Mouse (Mus musculus) kidney, embryonic 15.5 days (tissue): ENCODE measurements at regions not wholly inside any gene's neighbourhood (a gene's known extent, or its start where the extent isn't known, plus 50 kb on each side); places are given as distances from the start of the nearest gene placed in this dataset.

Source experiments
- ATAC-seq: fragments of 200-750 bp; cut with Nextera tagmentation; replicated peaks from 2 replicates; pipeline ENCODE4 v1.8.0; 2017; ENCODE audit warnings: moderate TSS enrichment; ENCODE audit not compliant: low FRiP score
- H3K27ac ChIP-seq: fragments of 300-500 bp; sonication (generic); 2 replicates; pipeline ENCODE4 v1.5.1; 2015; ENCODE audit warnings: mild to moderate bottlenecking, inconsistent platforms
- H3K27me3 ChIP-seq: fragments of 300-500 bp; sonication (generic); 2 replicates; pipeline ENCODE4 v1.6.1; 2015; ENCODE audit warnings: inconsistent platforms
- H3K36me3 ChIP-seq: fragments of 300-500 bp; sonication (generic); 2 replicates; pipeline ENCODE4 v1.6.1; 2015; ENCODE audit warnings: inconsistent platforms
- H3K4me1 ChIP-seq: fragments of 300-500 bp; sonication (generic); 2 replicates; pipeline ENCODE4 v1.6.1; 2015; ENCODE audit warnings: inconsistent platforms
- H3K4me2 ChIP-seq: fragments of 300-500 bp; sonication (generic); 2 replicates; pipeline ENCODE4 v1.6.1; 2015; ENCODE audit warnings: moderate library complexity, mild to moderate bottlenecking, inconsistent platforms
- H3K4me3 ChIP-seq: fragments of 300-500 bp; sonication (generic); replicated peaks from 2 replicates; pipeline ENCODE4 v1.5.1; 2015; ENCODE audit warnings: mild to moderate bottlenecking, inconsistent platforms
- H3K9ac ChIP-seq: fragments of 300-500 bp; sonication (generic); 2 replicates; pipeline ENCODE4 v1.6.1; 2015; ENCODE audit warnings: mild to moderate bottlenecking, inconsistent platforms
- H3K9me3 ChIP-seq: fragments of 300-500 bp; sonication (generic); replicated peaks from 2 replicates; pipeline ENCODE4 v1.6.1; 2016; ENCODE audit warnings: inconsistent platforms
- WGBS: fragments of 180-500 bp; shearing (Covaris S2); methylation state at CpG from one replicate; pipeline ENCODE4 v1.1.7; 2015; ENCODE audit warnings: mixed read lengths; 5-methylcytosine and 5-hydroxymethylcytosine counted together

GRCm38 (mm10) chr8:23504704-23505103 lies 1093.5 kb downstream of the Mrps31 start:
- H3K4me3 ChIP-seq, result no peak overlapping the region

GRCm38 (mm10) chr8:23505216-23505615 lies 1094.1 kb downstream of the Mrps31 start:
- Histone ChIP-seq H3K27ac (no peak overlapping the region), H3K36me3 (no peaks in the 10 kb centered on the region), H3K9ac (no peak overlapping the region), H3K4me2 (no peak overlapping the region), H3K27me3 (no peaks in the 10 kb centered on the region), H3K9me3 (no peaks in the 10 kb centered on the region), H3K4me3 (no peak overlapping the region), H3K4me1 (peaks cover 18% of the 10 kb centered on the region; the same call in 1 of the 2 replicates)
- WGBS, result 90% methylated on average over 9 of the region's 9 CpGs
- ATAC-seq, result no peak

More at GRCm38 (mm10) chr8:23504704-23505103, 1093.5 kb downstream of the Mrps31 start:
- H3K27me3 ChIP-seq, result no peaks in the 10 kb centered on the region
- H3K9me3 ChIP-seq, result no peaks in the 10 kb centered on the region
- H3K9ac ChIP-seq, result no peak overlapping the region
- 49% methylated on average over 10 of the region's 10 CpGs for WGBS
- H3K27ac ChIP-seq, result no peak overlapping the region
- peak overlapping the region; percentile 40 for H3K4me2 ChIP-seq
- peaks cover 18% of the 10 kb centered on the region; the same call in 1 of the 2 replicates for H3K4me1 ChIP-seq
- ATAC-seq, result no peak
- no peaks in the 10 kb centered on the region for H3K36me3 ChIP-seq

- WGBS, result 93% methylated on average over 4 of the region's 4 CpGs
- Histone ChIP-seq H3K36me3 (no peaks in the 10 kb centered on the region), H3K9me3 (no peaks in the 10 kb centered on the region), H3K4me3 (no peak overlapping the region), H3K27ac (no peak overlapping the region), H3K27me3 (no peaks in the 10 kb centered on the region), H3K4me2 (no peak overlapping the region), H3K9ac (no peak overlapping the region), H3K4me1 (peaks cover 22% of the 10 kb centered on the region)
- no peak for ATAC-seq
These were observed 1094.8 kb downstream of the Mrps31 start for GRCm38 (mm10) chr8:23505966-23506365.

GRCm38 (mm10) chr8:23507661-23508060 lies 1096.5 kb downstream of the Mrps31 start:
- Histone ChIP-seq H3K27ac (no peak overlapping the region), H3K27me3 (no peaks in the 10 kb centered on the region), H3K4me1 (peaks cover 22% of the 10 kb centered on the region), H3K9me3 (no peaks in the 10 kb centered on the region), H3K9ac (no peak overlapping the region), H3K4me3 (no peak overlapping the region), H3K4me2 (no peak overlapping the region), H3K36me3 (no peaks in the 10 kb centered on the region)
- ATAC-seq, result no peak
- 54% methylated on average over 4 of the region's 4 CpGs for WGBS

- H3K9ac ChIP-seq, result no peak overlapping the region
- peak overlapping the region; percentile 56; the same call in 1 of the 2 replicates for H3K27ac ChIP-seq
- H3K36me3 ChIP-seq, result no peaks in the 10 kb centered on the region
- ATAC-seq, result no peak
- no peak overlapping the region for H3K4me2 ChIP-seq
- 29% methylated on average over 5 of the region's 5 CpGs for WGBS
- H3K27me3 ChIP-seq, result no peaks in the 10 kb centered on the region
- peaks cover 15% of the 10 kb centered on the region for H3K4me1 ChIP-seq
- H3K9me3 ChIP-seq, result no peaks in the 10 kb centered on the region
- no peak overlapping the region for H3K4me3 ChIP-seq
These were observed 1098.9 kb downstream of the Mrps31 start for GRCm38 (mm10) chr8:23510076-23510475.

GRCm38 (mm10) chr8:23510561-23510960 lies 1099.4 kb downstream of the Mrps31 start:
- 53% methylated on average over 5 of the region's 5 CpGs for WGBS

GRCm38 (mm10) chr8:23511264-23511663 lies 1100.1 kb downstream of the Mrps31 start:
- Histone ChIP-seq H3K9me3 (no peaks in the 10 kb centered on the region), H3K36me3 (no peaks in the 10 kb centered on the region), H3K27me3 (no peaks in the 10 kb centered on the region), H3K4me3 (no peak overlapping the region), H3K4me2 (no peak overlapping the region), H3K4me1 (peaks cover 15% of the 10 kb centered on the region), H3K27ac (no peak overlapping the region), H3K9ac (no peak overlapping the region)
- ATAC-seq, result no peak
- 56% methylated on average over 1 of the region's 1 CpGs for WGBS

More at GRCm38 (mm10) chr8:23510561-23510960, 1099.4 kb downstream of the Mrps31 start:
- Histone ChIP-seq H3K27ac (peak overlapping the region; percentile 56; the same call in 1 of the 2 replicates), H3K4me1 (peaks cover 15% of the 10 kb centered on the region), H3K27me3 (no peaks in the 10 kb centered on the region), H3K36me3 (no peaks in the 10 kb centered on the region), H3K4me3 (no peak overlapping the region), H3K4me2 (no peak overlapping the region), H3K9ac (no peak overlapping the region), H3K9me3 (no peaks in the 10 kb centered on the region)
- ATAC-seq, result no peak

- H3K4me3 ChIP-seq, result no peak overlapping the region
- no peaks in the 10 kb centered on the region for H3K36me3 ChIP-seq
- H3K4me1 ChIP-seq, result peaks cover 15% of the 10 kb centered on the region
- no peak overlapping the region for H3K27ac ChIP-seq
- 96% methylated on average over 6 of the region's 6 CpGs for WGBS
- no peak overlapping the region for H3K9ac ChIP-seq
- H3K9me3 ChIP-seq, result no peaks in the 10 kb centered on the region
- H3K4me2 ChIP-seq, result no peak overlapping the region
- no peaks in the 10 kb centered on the region for H3K27me3 ChIP-seq
- no peak for ATAC-seq
These were observed 1100.6 kb downstream of the Mrps31 start for GRCm38 (mm10) chr8:23511792-23512191.

GRCm38 (mm10) chr8:23516469-23516868 lies 1105.3 kb downstream of the Mrps31 start:
- Histone ChIP-seq H3K4me1 (no peaks in the 10 kb centered on the region), H3K36me3 (no peaks in the 10 kb centered on the region), H3K9me3 (peaks cover 9% of the 10 kb centered on the region; the same call in 1 of the 2 replicates), H3K4me3 (no peak overlapping the region), H3K27ac (no peak overlapping the region), H3K9ac (no peak overlapping the region), H3K4me2 (no peak overlapping the region), H3K27me3 (no peaks in the 10 kb centered on the region)
- no peak for ATAC-seq
- 81% methylated on average over 2 of the region's 2 CpGs for WGBS

- H3K9me3 ChIP-seq, result no peaks in the 10 kb centered on the region
- WGBS, result 52% methylated on average over 10 of the region's 10 CpGs
- no peaks in the 10 kb centered on the region for H3K36me3 ChIP-seq
- no peak overlapping the region for H3K4me2 ChIP-seq
- no peak overlapping the region for H3K4me3 ChIP-seq
- H3K27me3 ChIP-seq, result no peaks in the 10 kb centered on the region
- no peaks in the 10 kb centered on the region for H3K4me1 ChIP-seq
- 0 out of 2 replicates have a peak, but pooled peaks have one; percentile 25 for ATAC-seq
- no peak overlapping the region for H3K27ac ChIP-seq
- H3K9ac ChIP-seq, result no peak overlapping the region
These were observed 1120.5 kb downstream of the Mrps31 start for GRCm38 (mm10) chr8:23531551-23532142.

GRCm38 (mm10) chr8:23537681-23538359 lies 1126.7 kb downstream of the Mrps31 start:
- Histone ChIP-seq H3K4me2 (no peak overlapping the region), H3K27ac (no peak overlapping the region), H3K4me3 (no peak overlapping the region), H3K27me3 (no peaks in the 10 kb centered on the region), H3K9me3 (no peaks in the 10 kb centered on the region), H3K4me1 (no peaks in the 10 kb centered on the region), H3K9ac (no peak overlapping the region), H3K36me3 (no peaks in the 10 kb centered on the region)
- no peak for ATAC-seq
- WGBS, result 72% methylated on average over 7 of the region's 7 CpGs

- ATAC-seq, result no peak
- Histone ChIP-seq H3K4me3 (no peak overlapping the region), H3K9me3 (no peaks in the 10 kb centered on the region), H3K4me2 (no peak overlapping the region), H3K36me3 (no peaks in the 10 kb centered on the region), H3K27ac (no peak overlapping the region), H3K4me1 (no peaks in the 10 kb centered on the region), H3K27me3 (no peaks in the 10 kb centered on the region), H3K9ac (no peak overlapping the region)
- WGBS, result 78% methylated on average over 11 of the region's 12 CpGs
These were observed 1142.7 kb downstream of the Mrps31 start for GRCm38 (mm10) chr8:23553565-23554473.
